Mouse (Mus musculus) G1E (cell line): ENCODE measurements around the gene Smndc1. TPM values are rescaled to one million over a fixed set of nuclear protein-coding genes. Genes with fewer than 3 reads are reported as not detected.

Source experiments
- ATAC-seq: 2 replicates; pipeline ENCODE4 v1.8.0; 2016; ENCODE audit warnings: mild to moderate bottlenecking; ENCODE audit not compliant: insufficient number of reproducible peaks, poor library complexity, low FRiP score, severe bottlenecking; ENCODE audit errors: extremely low read depth
- DNase-seq: peaks from one replicate; pipeline ENCODE4 v3.0.0; 2012; ENCODE audit warnings: low spot score
- H3K27me3 ChIP-seq: 2 replicates; pipeline ENCODE4 v1.6.1; 2012; ENCODE audit warnings: mild to moderate bottlenecking, low read length, inconsistent platforms; ENCODE audit not compliant: insufficient read depth
- H3K36me3 ChIP-seq: replicated peaks from 2 replicates; pipeline ENCODE3; 2012; ENCODE audit warnings: mild to moderate bottlenecking, inconsistent platforms
- H3K4me1 ChIP-seq: 2 replicates; pipeline ENCODE4 v1.6.1; 2012; ENCODE audit warnings: low read depth, low read length, inconsistent platforms, mixed read lengths; ENCODE audit not compliant: insufficient read depth
- H3K4me3 ChIP-seq: 2 replicates; pipeline ENCODE4 v1.5.1; 2012; ENCODE audit warnings: low read depth, mild to moderate bottlenecking, inconsistent platforms, low read length, moderate library complexity, mixed read lengths
- H3K9me3 ChIP-seq: replicated peaks from 2 replicates; pipeline ENCODE4 v1.6.1; 2012; ENCODE audit warnings: inconsistent platforms
- CTCF ChIP-seq: IDR thresholded peaks from 2 replicates; pipeline ENCODE4 v1.5.1; 2012; ENCODE audit warnings: low read depth, low read length, inconsistent platforms, mixed read lengths
- GATA1 ChIP-seq: IDR thresholded peaks from 2 replicates; pipeline ENCODE4 v1.6.1; 2012; ENCODE audit warnings: borderline replicate concordance, low read length, inconsistent platforms, mixed read lengths
- GATA2 ChIP-seq: IDR thresholded peaks from 2 replicates; pipeline ENCODE4 v1.6.1; 2012; ENCODE audit warnings: low read depth, low read length, inconsistent platforms, borderline replicate concordance
- POLR2AphosphoS5 ChIP-seq: IDR thresholded peaks from 2 replicates; pipeline ENCODE4 v1.6.1; 2012; ENCODE audit warnings: low read depth, low read length, inconsistent platforms; ENCODE audit not compliant: insufficient replicate concordance
- TAL1 ChIP-seq: conservative IDR thresholded peaks from 2 replicates; pipeline ENCODE4 v1.6.1; 2012; ENCODE audit warnings: low read depth, low read length, inconsistent platforms, mixed read lengths
- polyA plus RNA-seq: library from polyadenylated mRNA; stranded (reverse); fragments of >175 nt; gene quantifications from 2 replicates; pipeline ENCODE4 v1.2.3, GENCODE M21; 2012
- total RNA-seq, 2 experiments: library from RNA; stranded (forward) in 1 of 2; stranded (reverse) in 1 of 2; fragments of 200-1000 nt in 1 of 2; fragments of >200 nt in 1 of 2; fragmentation: Nextera tagmentation in 1 of 2; gene quantifications; 2 replicates each; pipeline ENCODE4 v1.2.3; 2014 to 2017

Smndc1 gene
- total and polyA plus RNA-seq, 3 experiments, result 47.7 to 181 (median 96.5) TPM

DNA sequence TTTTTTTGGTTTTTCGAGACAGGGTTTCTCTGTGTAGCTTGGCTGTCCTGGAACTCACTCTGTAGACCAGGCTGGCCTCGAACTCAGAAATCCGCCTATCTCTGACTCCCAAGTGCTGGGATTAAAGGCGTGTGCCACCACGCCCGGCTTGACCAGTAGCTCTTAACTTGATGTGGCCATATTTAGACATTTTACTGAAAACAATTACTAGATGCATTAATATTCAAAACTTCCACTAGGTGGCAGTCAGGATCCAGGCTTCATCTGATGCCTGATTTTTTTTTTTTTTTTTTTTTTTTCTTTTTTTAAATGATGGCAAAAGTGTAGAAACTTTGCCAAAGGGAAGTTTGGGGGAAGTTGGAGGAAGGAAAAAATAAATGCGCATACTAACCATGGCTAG, 4.2 kb upstream of the Smndc1 start:
- ATAC-seq (no peak), DNase-seq (no peak)
- H3K4me3 ChIP-seq, result no peak overlapping the region
- H3K36me3 ChIP-seq, result peaks cover 18% of the 10 kb centered on the region
- TF ChIP-seq CTCF, result peak; percentile 11; the same call in 1 of the 2 replicates
- TF ChIP-seq POLR2AphosphoS5, result no peak
- no peak for TF ChIP-seq GATA1
- H3K9me3 ChIP-seq, result no peaks in the 10 kb centered on the region
- peaks cover 30% of the 10 kb centered on the region for H3K4me1 ChIP-seq
- H3K27me3 ChIP-seq, result peaks cover 4% of the 10 kb centered on the region; the same call in 1 of the 2 replicates

- Histone ChIP-seq H3K36me3 (peaks cover 21% of the 10 kb centered on the region), H3K9me3 (no peaks in the 10 kb centered on the region), H3K27me3 (no peaks in the 10 kb centered on the region), H3K4me1 (peaks cover 34% of the 10 kb centered on the region), H3K4me3 (no peak overlapping the region)
- ATAC-seq, result no peak
- DNase-seq, result no peak
- no peak for TF ChIP-seq GATA2
- TF ChIP-seq POLR2AphosphoS5, result no peak
- no peak for TF ChIP-seq CTCF
- TF ChIP-seq GATA1, result no peak
- no peak for TF ChIP-seq TAL1
Measured at GRCm38 (mm10) chr19:53393646-53394045, 3.3 kb upstream of the Smndc1 start.

DNA sequence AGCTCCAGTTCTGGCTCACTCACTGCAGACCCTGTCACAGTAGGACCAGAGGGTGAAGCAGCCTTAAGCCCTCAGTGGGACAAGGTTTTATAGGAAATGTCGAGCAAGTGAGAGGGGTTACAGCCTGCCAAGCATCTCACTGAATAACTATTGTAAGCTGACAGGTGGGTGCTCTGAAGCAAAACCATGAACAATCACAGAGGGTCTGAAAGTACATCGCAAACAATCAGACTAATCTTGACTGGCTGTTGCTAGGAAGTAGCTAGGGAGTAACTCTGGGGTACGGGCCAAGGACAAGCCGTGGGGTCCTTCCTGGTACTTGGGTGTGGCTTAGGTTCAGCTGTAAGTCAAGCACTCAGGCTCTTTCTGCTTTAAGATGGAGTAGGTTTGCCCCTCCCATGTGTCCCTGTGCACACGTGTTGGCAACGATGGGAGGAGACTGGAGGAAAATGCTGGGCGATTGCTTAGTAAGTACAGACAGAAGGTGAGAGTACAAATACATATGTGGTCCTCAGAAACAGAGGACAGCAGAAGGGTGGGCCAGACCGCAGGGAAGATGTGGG, 2.5 kb upstream of the Smndc1 start:
- H3K4me1 ChIP-seq, result peaks cover 41% of the 10 kb centered on the region
- no peaks in the 10 kb centered on the region for H3K27me3 ChIP-seq
- no peak overlapping the region; the same call in 1 of the 2 replicates for H3K4me3 ChIP-seq
- TF ChIP-seq POLR2AphosphoS5, result no peak
- no peak for TF ChIP-seq GATA2
- TF ChIP-seq TAL1, result no peak
- no peak for TF ChIP-seq CTCF
- no peak for TF ChIP-seq GATA1
- no peak for ATAC-seq
- peaks cover 29% of the 10 kb centered on the region for H3K36me3 ChIP-seq
- DNase-seq, result no peak
- no peaks in the 10 kb centered on the region for H3K9me3 ChIP-seq

DNA sequence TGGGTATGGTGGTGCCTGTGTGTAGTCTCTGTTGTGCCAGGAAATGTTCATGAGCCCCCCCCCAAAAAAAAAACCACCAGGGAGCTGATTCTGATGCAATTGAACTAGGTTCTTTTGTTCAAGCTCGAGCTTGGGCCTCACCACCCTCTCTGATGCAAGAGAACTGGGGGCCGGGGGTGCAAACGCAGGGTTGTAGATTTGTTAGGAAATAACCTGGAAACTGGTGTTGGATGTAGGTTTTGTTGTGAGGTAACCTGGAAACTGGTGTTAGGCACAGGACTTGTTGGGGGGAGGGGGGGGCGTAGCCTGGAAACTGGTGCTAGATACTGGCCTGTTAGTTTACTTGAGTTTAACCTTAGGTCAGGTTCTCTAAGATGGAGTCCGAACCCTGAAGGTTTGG, 1.4 kb upstream of the Smndc1 start:
- TF ChIP-seq POLR2AphosphoS5 (no peak), TAL1 (no peak), GATA2 (no peak), CTCF (no peak), GATA1 (no peak)
- ATAC-seq (no peak), DNase-seq (no peak)
- H3K36me3 ChIP-seq, result peaks cover 40% of the 10 kb centered on the region
- peaks cover 52% of the 10 kb centered on the region for H3K4me1 ChIP-seq
- H3K4me3 ChIP-seq, result peak overlapping the region; percentile 96
- H3K27me3 ChIP-seq, result no peaks in the 10 kb centered on the region
- H3K9me3 ChIP-seq, result no peaks in the 10 kb centered on the region

DNA sequence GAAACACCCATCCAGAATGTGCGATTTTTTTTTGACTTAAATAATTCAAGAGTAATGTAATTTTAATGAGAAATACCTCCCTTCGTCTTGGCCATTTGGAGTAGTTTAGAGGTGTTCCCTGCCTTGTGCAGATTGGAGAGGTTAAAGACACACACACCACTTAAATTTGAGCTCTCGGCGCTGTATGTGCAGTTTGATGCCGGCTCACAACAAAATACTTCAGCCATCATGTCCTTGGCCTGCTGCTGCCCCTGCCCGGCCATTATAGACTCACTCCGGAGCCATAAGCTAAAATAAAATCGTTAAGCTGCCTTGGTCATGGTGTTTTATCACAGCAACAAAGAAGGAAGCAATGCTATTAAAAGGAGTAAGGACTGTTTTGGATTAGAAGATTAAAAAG, 1.0 kb upstream of the Smndc1 start:
- no peak for DNase-seq
- peak overlapping the region; percentile 96 for H3K4me3 ChIP-seq
- peaks cover 44% of the 10 kb centered on the region for H3K36me3 ChIP-seq
- H3K27me3 ChIP-seq, result no peaks in the 10 kb centered on the region
- H3K4me1 ChIP-seq, result peaks cover 54% of the 10 kb centered on the region
- no peak for ATAC-seq
- H3K9me3 ChIP-seq, result no peaks in the 10 kb centered on the region
- TF ChIP-seq POLR2AphosphoS5 (no peak), TAL1 (no peak), GATA2 (no peak), GATA1 (no peak), CTCF (no peak)

DNA sequence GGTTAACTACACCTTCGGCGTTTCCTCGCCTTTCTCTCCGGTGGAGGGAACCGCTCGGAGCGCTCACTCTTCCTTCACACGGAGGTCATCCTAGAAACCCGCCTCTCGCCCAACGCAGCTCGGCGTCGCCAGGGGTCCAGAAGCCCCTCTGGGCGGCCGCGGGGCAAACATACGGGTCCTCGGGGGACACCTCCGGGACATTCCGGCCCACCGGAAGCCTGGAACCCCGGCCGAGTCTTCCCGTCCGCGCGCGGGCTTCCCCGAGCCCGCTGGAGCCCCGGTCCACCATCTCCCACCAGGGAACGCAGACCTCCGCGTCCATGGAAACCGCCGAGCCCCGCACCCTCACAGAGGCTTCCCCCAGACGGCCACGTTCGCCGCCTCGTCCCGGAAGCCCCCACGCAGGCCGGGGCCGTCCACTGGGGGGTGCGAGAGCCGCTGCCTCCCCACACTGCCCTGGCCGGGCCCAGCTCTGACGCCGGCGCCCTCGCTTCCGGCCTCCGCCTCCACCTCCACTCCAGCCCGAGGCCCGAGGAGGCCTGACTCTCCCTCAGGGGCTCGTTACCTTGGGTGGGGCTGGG, 437 bp downstream of the Smndc1 start:
- H3K27me3 ChIP-seq, result no peaks in the 10 kb centered on the region
- peaks cover 50% of the 10 kb centered on the region for H3K36me3 ChIP-seq
- DNase-seq (peak; percentile 52), ATAC-seq (no peak)
- no peaks in the 10 kb centered on the region for H3K9me3 ChIP-seq
- TF ChIP-seq GATA1 (no peak), TAL1 (no peak)
- peak overlapping the region; percentile 96 for H3K4me3 ChIP-seq
- peaks cover 56% of the 10 kb centered on the region for H3K4me1 ChIP-seq

- peaks cover 55% of the 10 kb centered on the region for H3K36me3 ChIP-seq
- no peak for DNase-seq
- no peak for TF ChIP-seq GATA1
- TF ChIP-seq POLR2AphosphoS5, result no peak
- no peak for TF ChIP-seq CTCF
- TF ChIP-seq TAL1, result no peak
- TF ChIP-seq GATA2, result no peak
- H3K4me1 ChIP-seq, result peaks cover 55% of the 10 kb centered on the region
- no peaks in the 10 kb centered on the region for H3K27me3 ChIP-seq
- peak overlapping the region; percentile 96 for H3K4me3 ChIP-seq
- H3K9me3 ChIP-seq, result no peaks in the 10 kb centered on the region
- no peak for ATAC-seq
Measured at GRCm38 (mm10) chr19:53389417-53389816, 961 bp downstream of the Smndc1 start.
